Mouse (Mus musculus) kidney, postnatal 14 days (tissue): ENCODE data around the gene Otud7a.
"Not testable (repeated sequence)": the region's sequence is repeated elsewhere in the genome, so short reads cannot be mapped to it uniquely, and the experiment has no call there.

Experiments
- DNase-seq: peaks from one replicate; pipeline ENCODE4 v3.0.0; 2022; ENCODE audit warnings: mixed read lengths

Otud7a gene

DNA sequence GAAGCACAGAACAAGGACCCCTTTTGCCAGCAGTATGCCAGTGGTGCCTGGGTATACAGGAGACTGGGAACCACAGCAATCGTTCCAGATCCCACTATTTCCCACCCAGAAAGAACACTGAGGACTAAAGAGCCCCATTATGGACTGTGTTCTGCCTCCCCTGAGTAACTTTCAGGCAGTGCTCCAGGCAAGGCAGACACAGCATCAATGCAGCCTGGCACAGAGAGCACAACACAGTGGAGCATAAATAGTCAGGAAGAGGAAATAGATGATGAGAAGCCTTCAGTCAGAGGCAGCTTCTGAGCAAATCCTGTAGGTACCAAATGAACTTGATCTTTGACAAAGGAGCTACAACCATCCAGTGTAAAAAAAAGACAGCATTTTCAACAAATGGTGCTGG, 115.1 kb downstream of the Otud7a start:
- DNase-seq: no peak

DNA sequence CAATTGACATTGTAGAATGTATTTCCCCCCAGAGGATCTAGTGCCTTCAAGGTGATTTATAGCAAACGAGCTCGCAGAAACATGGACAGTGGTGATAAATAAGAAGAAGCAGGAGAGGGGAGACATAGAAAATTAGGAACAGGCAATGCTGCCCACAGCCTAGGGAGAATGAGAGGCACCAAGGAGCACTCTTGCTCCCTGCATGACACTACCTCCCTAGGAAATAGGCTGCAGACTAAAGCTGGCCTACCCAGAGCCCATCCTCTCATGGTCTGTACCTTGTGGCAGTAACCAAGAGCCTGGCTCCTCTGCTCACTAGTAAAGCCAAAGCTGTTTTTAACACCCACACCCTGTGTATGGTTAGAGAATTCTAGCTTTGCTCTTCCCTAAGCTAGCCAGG, 138.8 kb downstream of the Otud7a start:
- no peak for DNase-seq

DNA sequence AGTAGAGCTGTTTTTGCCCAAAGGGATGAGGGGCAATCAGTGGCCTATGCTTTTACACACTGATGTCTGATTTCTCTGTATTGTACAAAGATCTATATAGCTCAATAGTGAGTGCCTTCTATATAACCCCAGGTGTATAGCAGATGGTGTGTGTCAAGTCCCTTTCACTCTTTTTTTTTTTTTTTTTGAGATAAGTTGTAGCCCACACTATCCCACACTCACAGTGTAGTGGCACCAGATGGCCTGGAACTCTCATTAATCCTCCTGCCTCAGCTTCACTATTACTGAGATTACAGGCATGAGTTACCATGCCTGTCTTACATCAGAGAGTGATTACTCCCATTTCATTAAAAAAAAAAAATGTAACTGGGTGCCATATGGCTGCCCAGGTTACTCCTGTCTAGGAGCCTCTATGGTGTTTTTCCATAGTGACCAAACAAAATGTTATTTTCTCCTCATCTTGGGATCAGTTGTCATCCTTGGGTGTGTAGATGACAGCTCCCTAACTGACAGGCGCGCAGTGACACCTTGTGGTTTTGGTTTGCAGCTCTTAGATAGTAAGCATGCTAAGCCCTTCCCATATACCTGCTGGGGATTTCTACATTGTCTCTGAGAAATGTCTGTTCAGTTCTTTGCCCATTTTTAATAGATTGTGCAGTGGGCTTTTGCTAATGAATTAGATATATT, 141.8 kb downstream of the Otud7a start:
- DNase-seq: no peak

DNA sequence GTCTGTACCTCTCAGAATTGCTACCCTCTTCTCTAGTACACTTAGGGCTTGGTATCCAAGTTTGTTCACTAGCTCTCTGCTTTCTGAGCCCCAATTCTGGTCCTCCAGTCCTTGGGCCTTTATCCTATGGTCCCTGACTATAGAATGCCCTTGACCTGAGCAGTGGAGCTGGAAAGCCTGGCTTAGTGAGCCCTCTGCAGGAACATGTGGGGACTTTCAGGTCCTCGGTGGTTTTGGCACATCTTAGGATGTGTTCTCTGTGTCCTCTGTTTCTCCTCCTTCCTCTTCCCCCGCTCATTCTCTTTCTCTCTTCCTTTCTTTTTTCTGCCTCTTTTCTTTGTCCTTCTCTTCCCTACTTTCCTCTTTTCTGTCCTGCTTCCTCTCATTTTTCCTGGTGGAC, 145.8 kb downstream of the Otud7a start:
- no peak for DNase-seq

DNA sequence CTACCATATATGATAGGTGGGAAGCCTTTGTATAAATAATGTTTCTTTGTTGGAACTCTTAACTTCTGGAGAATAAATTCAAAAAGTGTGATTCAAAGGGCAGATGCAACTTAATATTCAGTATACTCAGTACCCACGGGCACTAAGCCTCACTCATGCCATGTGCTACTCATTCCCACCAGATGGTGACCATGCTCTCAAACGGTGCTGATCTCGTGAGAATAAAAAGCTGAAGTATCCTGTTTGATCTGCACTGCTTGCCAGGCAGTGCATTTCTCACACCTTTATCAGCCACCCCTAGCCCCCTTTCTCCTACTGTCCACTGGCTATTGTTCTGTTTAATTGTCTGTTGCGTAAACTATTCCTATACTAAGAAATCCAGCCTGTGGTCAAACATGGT, 146.8 kb downstream of the Otud7a start:
- DNase-seq: no peak

DNA sequence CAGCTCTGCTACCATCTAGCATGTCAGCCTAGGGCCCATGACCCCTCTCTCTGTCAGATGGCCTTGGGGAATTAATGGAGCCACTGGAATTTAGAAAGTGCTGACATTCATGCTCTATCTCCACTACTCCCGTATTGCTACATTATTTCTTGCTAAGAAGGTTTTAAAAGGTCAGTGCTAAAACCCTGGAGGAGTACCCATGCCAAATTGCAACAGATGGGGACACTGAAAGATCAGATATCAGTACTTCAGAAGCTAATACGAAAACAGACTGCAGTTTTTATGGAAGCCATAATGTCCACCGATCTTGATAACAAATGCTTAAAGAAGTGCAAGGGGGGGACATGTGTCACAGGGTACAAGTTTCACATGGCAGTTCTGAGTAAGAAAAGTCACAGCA, 147.5 kb downstream of the Otud7a start:
- no peak for DNase-seq

DNA sequence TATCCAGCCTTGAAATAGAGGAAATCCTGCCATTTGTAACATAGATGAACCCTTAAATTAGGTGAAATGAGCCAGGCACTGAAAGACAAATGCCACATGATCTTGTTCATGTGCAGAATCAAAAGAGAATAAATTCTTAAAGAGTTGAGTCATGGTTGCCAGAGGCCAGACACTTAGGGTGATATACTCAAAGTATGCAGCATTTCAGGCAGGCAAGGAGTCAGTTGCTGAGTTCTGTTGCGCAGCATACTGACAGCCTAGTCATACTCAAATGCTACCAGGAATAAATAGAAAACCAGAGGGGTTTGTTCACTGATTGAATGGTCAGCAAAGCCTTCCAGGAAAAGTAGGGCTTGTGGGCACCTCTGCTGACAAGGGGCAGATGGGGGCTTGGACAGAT, 160.3 kb downstream of the Otud7a start:
- no peak for DNase-seq

DNA sequence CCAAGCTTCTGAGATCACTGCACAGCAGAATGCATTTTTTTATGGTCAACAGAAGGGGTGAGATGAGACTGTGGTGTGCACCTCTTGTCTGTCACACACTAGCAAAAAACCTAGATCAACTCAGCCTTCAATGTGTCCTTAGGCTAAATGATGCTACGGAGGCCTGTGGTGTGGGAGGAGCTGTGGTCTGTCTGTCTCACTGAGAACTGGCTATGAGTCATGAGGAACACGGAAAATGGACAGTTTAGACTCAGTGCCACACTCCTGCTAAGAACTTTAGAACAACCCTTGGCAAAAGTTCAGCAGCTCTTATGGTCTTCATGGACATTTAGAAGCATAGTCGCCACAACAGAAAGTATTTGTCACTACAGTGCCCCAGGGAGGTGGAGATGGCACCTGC, 172.5 kb downstream of the Otud7a start:
- no peak for DNase-seq

DNA sequence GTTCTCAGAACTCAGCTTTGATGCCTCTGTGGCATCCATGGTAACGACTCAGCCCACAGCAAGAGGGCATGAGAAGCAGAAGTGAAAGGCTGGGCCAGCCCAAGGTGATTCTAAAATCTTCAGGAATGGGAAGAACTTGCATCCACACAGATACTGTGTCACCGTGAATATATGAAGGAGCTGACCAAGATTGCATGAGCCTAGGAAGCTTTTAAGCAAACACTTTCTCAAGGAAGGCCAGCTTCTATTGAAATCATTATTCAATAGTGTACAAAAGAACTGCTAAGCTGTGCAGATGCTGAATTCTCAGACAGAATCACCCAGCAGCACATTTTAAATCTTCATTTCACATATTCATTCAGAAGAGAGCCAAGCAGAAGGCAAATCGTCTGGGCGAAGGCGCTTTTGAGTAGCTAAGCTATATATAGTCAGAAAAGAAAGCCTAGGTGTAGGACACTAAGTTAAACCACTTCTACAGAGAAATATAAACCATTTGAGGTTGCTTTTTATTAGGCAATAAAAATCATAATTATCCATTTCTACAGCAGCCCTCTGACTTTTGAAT, 176.3 kb downstream of the Otud7a start:
- no peak for DNase-seq

DNA sequence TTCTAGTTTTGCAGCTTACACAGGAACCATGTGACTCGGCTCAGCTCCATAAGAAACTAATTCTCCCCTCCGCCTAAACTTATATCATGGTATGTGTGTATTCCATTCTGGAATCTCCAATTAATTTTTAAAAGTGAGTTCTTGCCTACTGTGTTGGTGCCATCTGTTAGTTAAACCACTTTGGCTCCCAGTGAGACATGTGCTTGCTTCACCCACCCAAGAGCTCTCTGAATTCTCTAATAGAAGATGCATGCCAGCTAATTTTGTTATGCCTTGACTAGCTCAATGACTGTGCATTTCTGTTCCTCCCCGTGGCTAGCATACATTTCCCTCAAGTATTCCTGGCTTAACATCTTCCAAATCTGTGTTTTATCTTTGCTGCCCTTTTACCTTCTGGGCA, 193.1 kb downstream of the Otud7a start:
- DNase-seq: no peak

DNA sequence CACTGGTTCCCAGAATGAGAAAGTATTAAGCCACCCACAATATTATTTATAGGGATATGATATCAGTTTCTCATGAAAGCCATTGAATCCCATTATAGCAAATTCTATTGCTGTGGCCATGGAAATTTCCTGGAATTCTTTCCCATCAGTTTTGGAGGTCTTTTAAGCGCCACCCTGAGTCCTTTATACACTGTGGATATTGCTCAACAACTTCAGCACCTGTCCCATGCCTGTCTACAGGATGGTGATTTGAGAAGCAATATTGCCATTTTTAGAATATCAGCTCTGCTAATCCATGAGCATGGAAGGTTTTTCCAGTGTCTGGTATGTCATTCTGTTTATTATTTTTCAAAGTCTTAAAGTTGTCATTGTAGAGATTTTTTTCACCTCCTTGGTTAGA, 199.5 kb downstream of the Otud7a start:
- DNase-seq: no peak

DNA sequence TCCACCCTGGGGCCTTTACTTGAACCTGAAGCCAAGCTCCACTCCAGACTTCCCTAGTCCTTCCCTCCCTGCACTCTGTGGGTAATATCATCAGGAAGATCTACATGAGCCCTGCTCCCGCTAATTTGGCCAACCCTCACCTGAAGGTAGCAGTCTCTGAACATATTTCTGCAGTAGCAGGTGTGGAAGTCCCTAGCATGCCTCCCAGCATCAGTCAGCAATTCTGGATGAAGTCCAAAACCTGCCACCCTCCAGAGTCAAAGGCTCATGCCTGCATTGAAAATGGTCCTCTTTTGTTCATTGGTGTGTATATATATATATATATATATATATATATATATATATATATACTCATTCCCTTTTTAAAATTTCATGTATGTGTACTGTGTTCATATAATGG, 202.6 kb downstream of the Otud7a start:
- DNase-seq: no peak

DNA sequence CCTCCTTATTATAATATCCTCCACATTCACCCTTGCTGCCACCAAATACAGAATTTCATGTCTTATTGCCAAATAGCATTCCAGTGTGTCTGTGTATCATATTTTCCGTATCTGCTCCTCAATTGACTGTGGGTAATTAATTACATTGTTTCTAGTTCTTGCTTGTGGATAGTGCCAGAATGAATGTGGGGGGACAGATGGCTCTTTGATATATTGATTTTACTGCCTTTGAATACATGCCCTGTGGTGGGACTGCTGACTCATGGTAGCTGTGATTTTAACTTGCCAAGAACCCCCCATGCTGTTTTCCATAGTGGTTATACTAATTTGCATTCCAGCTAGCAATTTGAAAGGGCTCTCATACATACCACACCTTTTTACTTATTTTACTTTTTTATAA, 215.7 kb downstream of the Otud7a start:
- DNase-seq: no peak

DNA sequence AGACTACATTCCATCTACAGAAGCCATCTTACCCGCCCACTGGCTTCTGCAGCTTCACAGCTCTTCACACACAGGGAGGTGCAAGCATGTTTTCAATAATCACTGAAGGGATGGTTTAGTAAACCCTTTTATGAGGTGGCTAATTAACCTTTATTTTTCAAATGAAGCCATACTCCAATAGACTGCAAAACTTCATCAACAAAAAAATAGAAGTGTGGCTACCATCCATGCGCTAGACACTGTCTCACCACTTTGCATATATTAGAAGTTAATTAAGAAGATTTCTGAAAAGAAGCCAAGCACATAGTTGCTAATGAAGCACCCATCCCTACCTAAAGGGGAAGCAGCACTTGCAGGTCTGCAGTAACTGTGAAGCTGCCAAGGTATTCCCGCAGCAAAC, 218.2 kb downstream of the Otud7a start:
- DNase-seq: no peak

DNA sequence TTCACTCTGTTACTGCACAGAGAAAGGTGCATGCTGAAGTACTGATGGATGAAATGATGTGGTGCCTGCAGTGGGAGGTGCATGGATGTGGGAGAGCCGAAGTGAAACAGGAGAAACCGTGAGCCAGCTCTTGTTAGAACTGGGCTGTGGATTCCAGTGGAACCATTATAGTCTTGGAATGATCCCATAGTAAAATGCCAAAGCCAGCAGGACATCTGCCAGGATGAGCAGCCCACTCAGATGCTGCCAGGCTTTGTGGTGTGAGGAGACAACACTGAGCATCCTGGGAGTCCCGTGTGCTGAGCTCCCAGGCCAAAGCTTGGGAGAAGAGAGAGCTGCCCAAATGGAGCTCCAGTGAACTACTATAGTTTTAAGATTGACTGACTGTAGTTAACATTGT, 220.9 kb downstream of the Otud7a start:
- no peak for DNase-seq

DNA sequence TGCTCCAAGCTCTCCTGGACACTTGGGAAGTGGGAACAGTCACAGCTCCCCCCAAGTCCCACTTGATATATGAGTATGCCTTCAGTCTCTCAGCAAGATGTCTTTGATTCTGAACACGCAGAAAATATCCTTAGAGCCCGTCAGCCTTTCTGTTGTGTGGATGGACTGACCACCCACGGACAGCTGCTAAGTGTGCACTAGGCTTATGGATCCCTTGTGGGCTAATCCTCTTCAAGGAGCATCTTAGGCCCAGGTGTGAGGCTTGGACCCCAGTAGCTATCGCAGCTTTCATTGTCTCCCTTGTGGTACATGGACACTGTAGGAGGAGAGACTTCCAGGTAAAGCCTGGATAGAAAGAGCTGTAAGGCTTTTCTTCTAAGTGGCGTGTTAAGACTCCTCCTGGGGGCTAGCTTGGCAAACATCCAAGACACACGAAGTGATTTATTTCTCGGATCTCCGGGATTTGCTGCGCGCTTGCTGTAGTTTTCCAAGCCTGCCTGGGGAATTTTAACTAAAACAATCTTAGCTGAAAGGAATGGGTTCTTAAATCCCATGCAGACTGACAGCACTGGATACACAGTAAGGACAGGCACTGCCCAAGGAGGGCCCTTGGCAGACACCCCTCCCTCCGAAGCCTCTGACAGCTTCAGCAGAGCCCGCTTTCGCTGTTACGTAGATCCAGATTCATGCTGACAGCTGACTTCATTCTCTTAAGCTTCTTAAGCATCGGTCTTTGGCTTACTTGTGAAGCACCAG, 223.6 kb downstream of the Otud7a start:
- DNase-seq: no peak

DNA sequence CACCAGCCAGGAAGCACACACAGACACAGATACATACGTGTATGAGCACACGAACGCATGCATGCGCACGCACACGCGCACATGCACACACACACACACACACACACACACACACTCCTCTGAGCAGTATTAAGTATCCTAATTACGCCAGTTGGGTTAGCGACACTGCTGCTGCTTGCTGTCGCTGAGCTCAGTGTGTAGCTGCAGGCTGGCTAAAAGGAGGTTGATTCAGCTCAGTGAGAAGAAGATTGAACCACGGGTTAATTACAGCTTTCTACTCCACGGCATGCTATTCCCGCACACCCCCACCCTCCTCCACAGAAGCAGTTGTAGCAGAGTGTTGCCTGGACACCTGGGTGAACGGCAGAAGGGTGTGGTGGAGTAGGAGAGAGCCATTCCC, 224.4 kb downstream of the Otud7a start:
- no peak for DNase-seq

DNA sequence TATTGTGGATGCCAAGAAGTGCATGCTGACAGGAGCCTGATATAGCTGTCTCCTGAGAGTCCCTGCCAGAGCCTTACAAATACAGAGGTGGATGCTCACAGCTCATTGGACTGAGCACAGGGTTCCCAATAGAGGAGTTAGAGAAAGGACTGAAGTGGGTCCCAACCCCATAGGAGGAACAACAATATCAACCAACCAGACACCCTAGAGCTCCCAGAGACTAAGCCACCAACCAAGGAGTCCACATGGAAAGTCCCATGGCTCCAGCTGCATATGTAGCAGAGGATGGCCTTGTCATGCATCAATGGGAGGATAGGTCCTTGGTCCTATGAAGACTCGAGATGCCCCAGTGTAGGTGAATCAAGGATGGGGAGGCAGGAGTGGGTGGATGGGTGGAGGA, 226.4 kb downstream of the Otud7a start:
- not testable (repeated sequence) for DNase-seq

DNA sequence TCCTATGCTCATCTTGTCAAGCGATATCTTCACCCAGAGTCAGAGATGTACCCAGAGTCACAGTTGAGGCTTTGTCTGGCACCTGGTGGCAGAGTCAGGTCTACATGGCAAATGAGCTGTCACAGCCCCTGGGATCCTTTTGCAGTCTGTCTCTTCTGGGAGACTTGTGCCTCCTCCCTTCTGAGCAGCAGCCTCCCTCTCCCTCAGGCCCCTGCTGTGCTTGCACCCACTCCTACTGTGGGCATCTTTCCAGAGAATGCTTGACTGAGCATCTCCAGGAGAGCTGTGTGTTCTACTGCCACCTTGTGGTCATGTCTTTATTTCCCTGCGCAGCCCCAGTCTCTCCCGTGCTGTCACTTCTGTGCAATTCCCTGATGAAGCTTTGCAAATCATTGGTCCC, 227.4 kb downstream of the Otud7a start:
- peak; percentile 68 for DNase-seq

DNA sequence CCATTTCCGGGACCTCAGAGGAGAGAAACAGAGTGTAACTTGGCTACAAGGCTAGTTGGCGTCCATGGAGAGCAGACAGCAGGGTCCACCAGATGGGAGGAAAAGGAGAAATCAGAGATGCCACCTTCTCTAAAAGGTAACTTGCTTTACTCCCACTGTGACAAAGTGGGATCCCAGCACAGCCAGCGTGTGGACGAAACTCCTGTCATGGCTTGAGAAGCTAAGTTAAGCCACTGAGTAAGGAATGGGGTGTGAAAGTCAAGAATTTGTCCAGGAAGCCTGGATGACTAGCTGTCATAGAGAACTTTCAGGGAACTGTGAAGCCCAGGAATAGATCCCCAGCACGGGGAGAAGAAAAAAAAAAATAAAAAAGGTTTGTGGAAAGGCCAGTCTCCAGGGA, 232.1 kb downstream of the Otud7a start:
- DNase-seq: no peak

DNA sequence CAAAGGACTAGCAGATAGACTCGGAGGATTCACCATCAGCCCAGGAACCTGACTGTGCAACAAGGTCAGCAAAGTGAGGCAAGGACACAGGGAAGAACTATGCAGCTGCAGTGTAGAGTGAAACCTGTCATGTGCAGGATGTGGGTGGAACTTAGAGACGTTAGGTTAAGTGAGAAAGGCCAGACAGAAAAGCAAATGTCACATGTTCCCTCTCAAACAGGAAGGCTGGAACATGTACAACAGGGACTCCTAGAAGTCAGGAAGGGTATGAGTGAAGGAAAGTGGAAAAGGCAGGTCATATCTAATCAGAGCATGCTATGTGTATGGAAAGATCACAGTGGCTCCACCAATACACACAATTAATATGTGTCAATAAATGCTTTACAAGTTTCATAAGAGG, 232.6 kb downstream of the Otud7a start:
- no peak for DNase-seq

DNA sequence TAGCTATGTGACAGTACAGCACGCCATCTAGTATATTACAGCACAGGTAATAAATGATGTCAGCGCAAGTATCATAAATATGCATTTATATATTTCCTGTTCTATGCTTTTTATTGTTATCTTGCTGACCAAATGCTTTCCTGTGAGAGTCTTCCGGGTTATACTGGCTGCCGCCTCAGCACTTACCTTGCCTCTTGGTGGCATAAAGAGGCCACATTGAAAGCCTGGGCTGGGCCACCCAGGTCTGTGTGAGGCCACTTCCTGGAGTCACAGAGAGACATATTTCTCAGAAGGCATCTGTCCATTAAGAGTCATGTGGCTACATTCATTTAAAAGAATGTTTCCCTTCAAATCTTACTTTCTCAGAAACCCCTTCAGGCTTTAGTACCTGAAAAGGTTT, 242.5 kb downstream of the Otud7a start:
- no peak for DNase-seq

DNA sequence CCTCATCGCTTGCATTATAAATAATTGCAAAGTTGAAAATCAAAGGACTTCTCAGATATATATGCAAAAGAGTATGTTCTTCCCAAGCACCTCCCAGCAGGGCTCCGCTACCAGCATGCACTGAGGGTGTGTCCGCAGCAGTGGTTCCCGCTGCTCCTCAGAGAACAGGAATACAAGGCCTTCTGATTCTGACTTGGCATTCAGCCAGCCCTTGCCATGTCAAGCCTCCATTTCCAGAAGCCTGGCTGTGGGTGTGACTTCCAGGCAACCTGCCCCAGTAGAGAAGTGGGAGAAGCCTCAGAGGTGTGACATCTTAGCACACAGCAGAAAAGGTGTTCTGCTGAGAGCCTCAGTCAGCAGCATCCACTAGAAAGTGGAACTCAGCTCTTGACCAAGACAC, 253.4 kb downstream of the Otud7a start:
- peak; percentile 1 for DNase-seq

DNA sequence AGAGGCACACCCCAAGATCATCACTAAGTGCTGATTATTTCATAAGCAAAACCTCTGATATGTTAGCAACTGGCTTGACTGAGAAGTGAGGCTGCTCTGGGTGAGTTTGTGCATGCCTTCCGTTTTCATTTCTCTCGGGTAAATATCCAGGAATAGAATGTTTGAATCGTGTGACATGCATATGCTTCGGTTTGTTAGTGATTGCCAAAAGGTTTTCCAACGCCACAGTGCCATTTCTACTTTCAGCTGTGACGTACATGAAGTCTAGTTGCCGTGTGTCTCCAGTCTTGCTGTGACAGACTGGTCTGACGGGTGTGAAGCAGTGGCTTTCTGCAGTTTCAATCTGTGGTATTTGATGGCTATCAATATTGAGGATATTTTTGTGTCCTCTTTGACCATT, 273.4 kb downstream of the Otud7a start:
- no peak for DNase-seq
